Mouse (Mus musculus): Measurements from ENCODE around the gene Sh3bgrl3. TPM values are rescaled to one million over a fixed set of nuclear protein-coding genes. Genes with fewer than 3 reads are reported as not detected.

Gene Sh3bgrl3
- polyA plus RNA-seq, 1 experiment from 2014 or later, result 455 TPM

- H3K9ac ChIP-seq (ENCODE audit: low read depth, low read length), result no peak overlapping the region
- DNase-seq (ENCODE audit: low spot score) (no peak), ATAC-seq (replicated peaks; ENCODE audit: low FRiP score, low read depth) (no peak)
- H3K4me2 ChIP-seq (ENCODE audit: low read length), result no peak overlapping the region
- no peak for TF ChIP-seq CTCF (IDR thresholded peaks at IDR 0.05; ENCODE audit: low read depth)
- H3K4me3 ChIP-seq (replicated peaks; ENCODE audit: low read depth, low read length), result no peak overlapping the region
- WGBS, result 85% methylated on average over 6 of the region's 6 CpGs
- H3K27ac ChIP-seq, result no peak overlapping the region
- H3K27me3 ChIP-seq (ENCODE audit: insufficient read depth, low read length), result no peaks in the 10 kb centered on the region
- no peaks in the 10 kb centered on the region for H3K9me3 ChIP-seq (replicated peaks; ENCODE audit: low read length)
- H3K4me1 ChIP-seq (replicated peaks; ENCODE audit: insufficient read depth, low read length), result no peaks in the 10 kb centered on the region
- no peaks in the 10 kb centered on the region for H3K36me3 ChIP-seq (ENCODE audit: insufficient read depth, low read length)
These were observed 37.4 kb downstream of the Sh3bgrl3 start for GRCm38 (mm10) chr4:134091225-134091529.

- H3K27ac ChIP-seq, result no peak overlapping the region
- H3K9ac ChIP-seq (ENCODE audit: low read depth, low read length), result no peak overlapping the region
- H3K4me2 ChIP-seq (ENCODE audit: low read length), result no peak overlapping the region
- no peak for DNase-seq (ENCODE audit: low spot score)
- no peak overlapping the region for H3K4me3 ChIP-seq (replicated peaks; ENCODE audit: low read depth, low read length)
- ATAC-seq (replicated peaks; ENCODE audit: low FRiP score, low read depth), result no peak
- no peaks in the 10 kb centered on the region for H3K4me1 ChIP-seq (replicated peaks; ENCODE audit: insufficient read depth, low read length)
- no peaks in the 10 kb centered on the region for H3K27me3 ChIP-seq (ENCODE audit: insufficient read depth, low read length)
- no peaks in the 10 kb centered on the region for H3K36me3 ChIP-seq (ENCODE audit: insufficient read depth, low read length)
- no peak for TF ChIP-seq CTCF (IDR thresholded peaks at IDR 0.05; ENCODE audit: low read depth)
- WGBS, result 83% methylated on average over 16 of the region's 16 CpGs
- no peaks in the 10 kb centered on the region for H3K9me3 ChIP-seq (replicated peaks; ENCODE audit: low read length)
These were observed 37.9 kb downstream of the Sh3bgrl3 start for GRCm38 (mm10) chr4:134090521-134091224.

DNA sequence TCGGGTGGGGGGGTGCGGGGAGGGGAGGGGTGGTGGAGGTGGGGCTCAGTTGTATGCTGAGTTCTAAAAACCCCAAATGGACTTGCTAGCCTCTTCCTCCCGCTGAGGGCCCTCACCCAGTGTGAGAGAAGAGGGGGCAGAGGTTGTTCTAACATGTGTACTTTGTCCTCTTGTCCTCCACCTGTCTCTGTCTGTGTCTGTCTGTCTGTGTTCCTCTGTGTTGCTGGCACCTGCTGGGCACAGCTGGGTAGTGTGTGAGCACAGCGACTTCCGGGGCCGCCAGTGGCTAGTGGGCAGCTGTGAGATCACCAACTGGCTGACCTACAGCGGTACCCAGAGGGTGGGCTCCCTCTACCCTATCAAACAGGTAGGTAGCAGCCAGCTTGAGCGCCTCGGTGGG, 39.6 kb downstream of the Sh3bgrl3 start:
- no peak overlapping the region for H3K4me3 ChIP-seq (replicated peaks; ENCODE audit: low read depth, low read length)
- DNase-seq (ENCODE audit: low spot score), result no peak
- H3K4me2 ChIP-seq (ENCODE audit: low read length), result no peak overlapping the region
- 81% methylated on average over 9 of the region's 9 CpGs for WGBS
- H3K9ac ChIP-seq (ENCODE audit: low read depth, low read length), result no peak overlapping the region
- 0 out of 2 replicates have a peak, but pooled peaks have one; percentile 23 for ATAC-seq (replicated peaks; ENCODE audit: low FRiP score, low read depth)
- H3K27ac ChIP-seq, result no peak overlapping the region
- H3K4me1 ChIP-seq (replicated peaks; ENCODE audit: insufficient read depth, low read length), result no peaks in the 10 kb centered on the region
- no peak for TF ChIP-seq CTCF (IDR thresholded peaks at IDR 0.05; ENCODE audit: low read depth)
- no peaks in the 10 kb centered on the region for H3K9me3 ChIP-seq (replicated peaks; ENCODE audit: low read length)
- no peaks in the 10 kb centered on the region for H3K27me3 ChIP-seq (ENCODE audit: insufficient read depth, low read length)
- H3K36me3 ChIP-seq (ENCODE audit: insufficient read depth, low read length), result no peaks in the 10 kb centered on the region

DNA sequence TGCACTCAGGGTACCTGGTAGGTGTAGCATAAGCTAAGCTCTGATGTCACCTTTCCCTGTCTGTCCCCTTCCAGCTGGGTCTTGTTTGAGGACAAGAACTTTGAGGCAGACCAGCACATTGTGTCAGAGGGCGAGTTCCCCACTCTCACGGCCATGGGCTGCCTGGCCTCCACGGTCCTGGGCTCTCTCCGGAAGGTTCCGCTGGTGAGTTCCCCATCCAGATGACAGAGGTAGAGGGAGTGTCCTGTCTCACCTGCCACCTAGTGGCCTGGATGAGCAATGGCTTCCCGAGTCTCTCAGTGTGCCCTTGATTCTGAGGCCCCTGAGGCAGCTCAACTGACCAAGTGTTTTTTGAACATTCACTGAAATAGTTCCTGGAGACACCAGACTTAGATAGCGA, 41.2 kb downstream of the Sh3bgrl3 start:
- Histone ChIP-seq H3K9me3 (replicated peaks; ENCODE audit: low read length) (no peaks in the 10 kb centered on the region), H3K4me3 (replicated peaks; ENCODE audit: low read depth, low read length) (no peak overlapping the region), H3K27ac (no peak overlapping the region), H3K36me3 (ENCODE audit: insufficient read depth, low read length) (no peaks in the 10 kb centered on the region), H3K4me2 (ENCODE audit: low read length) (no peak overlapping the region), H3K9ac (ENCODE audit: low read depth, low read length) (no peak overlapping the region), H3K27me3 (ENCODE audit: insufficient read depth, low read length) (no peaks in the 10 kb centered on the region), H3K4me1 (replicated peaks; ENCODE audit: insufficient read depth, low read length) (no peaks in the 10 kb centered on the region)
- ATAC-seq (replicated peaks; ENCODE audit: low FRiP score, low read depth), result peak; percentile 71
- 19% methylated on average over 7 of the region's 7 CpGs for WGBS
- peak; percentile 83 for TF ChIP-seq CTCF (IDR thresholded peaks at IDR 0.05; ENCODE audit: low read depth)
- DNase-seq (ENCODE audit: low spot score), result peak; percentile 77

DNA sequence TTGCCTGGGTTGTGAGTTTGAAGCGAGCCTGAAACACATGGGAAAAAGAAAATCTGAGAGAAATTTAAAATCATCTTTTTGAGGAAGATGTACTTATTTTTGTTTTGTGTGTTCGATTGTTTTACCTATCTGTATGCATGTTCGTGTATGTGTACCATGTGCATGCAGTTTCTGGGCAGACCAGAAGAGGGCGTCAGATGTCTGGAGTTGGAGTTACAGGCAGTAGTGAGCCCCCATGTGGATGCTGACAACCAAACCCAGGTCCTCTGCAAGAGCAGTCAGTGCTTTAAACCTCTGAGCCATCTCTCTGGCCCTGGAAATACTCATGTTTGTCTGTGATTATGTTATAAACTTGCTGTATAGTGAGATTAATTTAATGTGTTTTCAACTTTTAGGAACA, 43.6 kb downstream of the Sh3bgrl3 start:
- Histone ChIP-seq H3K4me3 (replicated peaks; ENCODE audit: low read depth, low read length) (no peak overlapping the region), H3K9me3 (replicated peaks; ENCODE audit: low read length) (no peaks in the 10 kb centered on the region), H3K4me2 (ENCODE audit: low read length) (no peak overlapping the region), H3K4me1 (replicated peaks; ENCODE audit: insufficient read depth, low read length) (peaks cover 6% of the 10 kb centered on the region; the same call in 1 of the 2 replicates), H3K9ac (ENCODE audit: low read depth, low read length) (no peak overlapping the region), H3K36me3 (ENCODE audit: insufficient read depth, low read length) (no peaks in the 10 kb centered on the region), H3K27me3 (ENCODE audit: insufficient read depth, low read length) (0 out of 2 replicates have a peak, but pooled peaks cover 3% of the 10 kb centered on the region), H3K27ac (no peak overlapping the region)
- 87% methylated on average over 4 of the region's 4 CpGs for WGBS
- no peak; the same call in 1 of the 2 replicates for TF ChIP-seq CTCF (IDR thresholded peaks at IDR 0.05; ENCODE audit: low read depth)
- DNase-seq (ENCODE audit: low spot score) (no peak), ATAC-seq (replicated peaks; ENCODE audit: low FRiP score, low read depth) (no peak)

- no peak for DNase-seq (ENCODE audit: low spot score)
- H3K4me1 ChIP-seq (replicated peaks; ENCODE audit: insufficient read depth, low read length), result peaks cover 6% of the 10 kb centered on the region; the same call in 1 of the 2 replicates
- H3K4me2 ChIP-seq (ENCODE audit: low read length), result peak overlapping the region; percentile 68
- H3K27ac ChIP-seq, result no peak overlapping the region
- H3K4me3 ChIP-seq (replicated peaks; ENCODE audit: low read depth, low read length), result peak overlapping the region; percentile 35; the same call in 1 of the 2 replicates
- no peak for ATAC-seq (replicated peaks; ENCODE audit: low FRiP score, low read depth)
- 0 out of 2 replicates have a peak overlapping the region, but pooled peaks have one; percentile 42 for H3K9ac ChIP-seq (ENCODE audit: low read depth, low read length)
- H3K27me3 ChIP-seq (ENCODE audit: insufficient read depth, low read length), result 0 out of 2 replicates have a peak, but pooled peaks cover 3% of the 10 kb centered on the region
- H3K9me3 ChIP-seq (replicated peaks; ENCODE audit: low read length), result no peaks in the 10 kb centered on the region
- no peaks in the 10 kb centered on the region for H3K36me3 ChIP-seq (ENCODE audit: insufficient read depth, low read length)
- WGBS, result 7% methylated on average over 7 of the region's 7 CpGs
- TF ChIP-seq CTCF (IDR thresholded peaks at IDR 0.05; ENCODE audit: low read depth), result no peak
These were observed 46.1 kb downstream of the Sh3bgrl3 start for GRCm38 (mm10) chr4:134082460-134082859.
